Mouse (Mus musculus) lung, adult 2 months (tissue): Measurements from ENCODE around the gene Nav2.

Source experiments
- CTCF ChIP-seq: fragments of 200-500 bp; IDR thresholded peaks from 2 replicates; pipeline ENCODE4 v1.5.1; 2011; ENCODE audit warnings: mild to moderate bottlenecking, low read length, control low read depth; ENCODE audit not compliant: insufficient read depth
- POLR2A ChIP-seq: fragments of 200-500 bp; IDR thresholded peaks from 2 replicates; pipeline ENCODE4 v1.6.1; 2011; ENCODE audit warnings: low read depth, mild to moderate bottlenecking, control low read depth, low read length, borderline replicate concordance; ENCODE audit errors: extremely low read depth

GRCm38 (mm10) chr7:49012027-49012426 lies 103.5 kb downstream of the Nav2 start:
- TF ChIP-seq CTCF, result no peak
- TF ChIP-seq POLR2A, result no peak
